Mouse (Mus musculus) left cerebral cortex, adult 2 months (tissue): ENCODE results near the gene Wasf2. TPM values are rescaled to one million over a fixed set of nuclear protein-coding genes. Genes with fewer than 3 reads are reported as not detected.

Source experiments
- DNase-seq, 2 experiments: peaks; one replicate each; pipeline ENCODE4 v3.0.0; 2021 to 2022; ENCODE audit warnings: low spot score in 2 of 2, mixed read lengths in 1 of 2; ENCODE audit errors: extremely low spot score in 1 of 2
- H3K27ac ChIP-seq: fragments of 200-600 bp; 2 replicates; pipeline ENCODE4 v1.8.1; 2022
- H3K4me3 ChIP-seq: fragments of 200-600 bp; 2 replicates; pipeline ENCODE4 v1.8.1; 2022
- CTCF ChIP-seq: fragments of 200-600 bp; IDR thresholded peaks from 2 replicates; pipeline ENCODE4 v1.8.1; 2022; ENCODE audit warnings: antibody characterized with exemption, mild to moderate bottlenecking, moderate library complexity
- intact Hi-C: fragments of 180-260 bp; cut with DNase I; formaldehyde crosslinking; loops from one replicate; pipeline ENCODE4 v1.15.1; 2025
- total RNA-seq, 2 experiments: library from RNA; stranded (reverse); gene quantifications; 2 replicates each; pipeline ENCODE4 v1.2.3; 2021

Gene Wasf2
- total RNA-seq, 2 experiments from 2014 or later, result 25.7 to 34.3 TPM

GRCm38 (mm10) chr4:133184898-133185665 is 54.8 kb downstream of the Wasf2 start:
- H3K4me3 ChIP-seq, result no peak overlapping the region
- no peak for TF ChIP-seq CTCF
- no peak overlapping the region; the same call in 1 of the 2 replicates for H3K27ac ChIP-seq
- intact Hi-C loops, result no loop called here
- no peak for DNase-seq

GRCm38 (mm10) chr4:133185893-133186292 is 55.6 kb downstream of the Wasf2 start:
- Histone ChIP-seq H3K4me3 (no peak overlapping the region), H3K27ac (no peak overlapping the region)
- intact Hi-C loops, result no loop called here
- DNase-seq, result no peak
- no peak for TF ChIP-seq CTCF

GRCm38 (mm10) chr4:133186856-133187255 is 56.6 kb downstream of the Wasf2 start:
- TF ChIP-seq CTCF, result no peak; the same call in 1 of the 2 replicates
- intact Hi-C loops, result no loop called here
- Histone ChIP-seq H3K4me3 (no peak overlapping the region), H3K27ac (no peak overlapping the region)
- DNase-seq, result no peak

GRCm38 (mm10) chr4:133189396-133189795 is 59.1 kb downstream of the Wasf2 start:
- no peak for TF ChIP-seq CTCF
- intact Hi-C loops, result no loop called here
- Histone ChIP-seq H3K4me3 (no peak overlapping the region), H3K27ac (no peak overlapping the region)
- no peak for DNase-seq

- no peak for TF ChIP-seq CTCF
- intact Hi-C loops, result no loop called here
- no peak overlapping the region for H3K4me3 ChIP-seq
- no peak overlapping the region for H3K27ac ChIP-seq
- DNase-seq, result no peak
Observed at GRCm38 (mm10) chr4:133194482-133194881, 64.2 kb downstream of the Wasf2 start.

GRCm38 (mm10) chr4:133195014-133195413 is 64.7 kb downstream of the Wasf2 start:
- no peak for TF ChIP-seq CTCF
- no peak for DNase-seq
- Histone ChIP-seq H3K27ac (no peak overlapping the region), H3K4me3 (no peak overlapping the region)
- intact Hi-C loops, result loop anchor here (5.0 kb wide), 1 partner anchor 63 kb away; the partner anchor contains the start of gene Wasf2

- TF ChIP-seq CTCF, result no peak
- Histone ChIP-seq H3K4me3 (no peak overlapping the region), H3K27ac (no peak overlapping the region)
- intact Hi-C loops, result loop anchor here (5.0 kb wide), 1 partner anchor 64 kb away; the partner anchor contains the start of gene Wasf2
- no peak for DNase-seq
Observed at GRCm38 (mm10) chr4:133196136-133196535, 65.8 kb downstream of the Wasf2 start.

- Histone ChIP-seq H3K4me3 (no peak overlapping the region), H3K27ac (peak overlapping the region; percentile 59)
- DNase-seq, result no peak
- intact Hi-C loops, result loop anchor here (5.0 kb wide), 1 partner anchor 65 kb away; the partner anchor contains the start of gene Wasf2
- TF ChIP-seq CTCF, result no peak
Observed at GRCm38 (mm10) chr4:133196852-133197251, 66.5 kb downstream of the Wasf2 start.

GRCm38 (mm10) chr4:133197355-133197754 is 67.0 kb downstream of the Wasf2 start:
- Histone ChIP-seq H3K4me3 (no peak overlapping the region), H3K27ac (peak overlapping the region; percentile 59)
- intact Hi-C loops, result loop anchor here (5.0 kb wide), 1 partner anchor 65 kb away; the partner anchor contains the start of gene Wasf2
- DNase-seq, result no peak
- TF ChIP-seq CTCF, result no peak

GRCm38 (mm10) chr4:133197801-133198286 is 67.5 kb downstream of the Wasf2 start:
- H3K27ac ChIP-seq, result peak overlapping the region; percentile 59
- no peak for TF ChIP-seq CTCF
- DNase-seq, result no peak
- H3K4me3 ChIP-seq, result no peak overlapping the region
- intact Hi-C loops, result loop anchor here (5.0 kb wide), 1 partner anchor 66 kb away; the partner anchor contains the start of gene Wasf2

- Histone ChIP-seq H3K27ac (peak overlapping the region; percentile 40; the same call in 1 of the 2 replicates), H3K4me3 (no peak overlapping the region)
- no peak for TF ChIP-seq CTCF
- intact Hi-C loops, result loop anchor here (5.0 kb wide), 1 partner anchor 66 kb away; the partner anchor contains the start of gene Wasf2
- no peak for DNase-seq
Observed at GRCm38 (mm10) chr4:133198337-133199180, 68.3 kb downstream of the Wasf2 start.

- no peak for DNase-seq
- intact Hi-C loops, result loop anchor here (5.0 kb wide), 1 partner anchor 67 kb away; the partner anchor contains the start of gene Wasf2
- Histone ChIP-seq H3K4me3 (no peak overlapping the region), H3K27ac (no peak overlapping the region)
- TF ChIP-seq CTCF, result no peak
Observed at GRCm38 (mm10) chr4:133199743-133200142, 69.4 kb downstream of the Wasf2 start.
